Mouse (Mus musculus): ENCODE data around the gene Ccl17. TPM values are rescaled to one million over a fixed set of nuclear protein-coding genes. Genes with fewer than 3 reads are reported as not detected.

The Ccl17 gene
- polyA plus RNA-seq, 1 experiment from 2014 or later, result 0.56 TPM

- Histone ChIP-seq H3K4me1 (0 out of 2 replicates have a peak, but pooled peaks cover 3% of the 10 kb centered on the region), H3K4me3 (replicated peaks) (no peak overlapping the region), H3K9ac (no peak overlapping the region), H3K4me2 (no peak overlapping the region), H3K27ac (no peak overlapping the region), H3K9me3 (no peaks in the 10 kb centered on the region), H3K36me3 (replicated peaks) (no peaks in the 10 kb centered on the region), H3K27me3 (no peaks in the 10 kb centered on the region)
- no peak for ATAC-seq (ENCODE audit: low FRiP score)
- 68% methylated on average over 7 of the region's 7 CpGs for WGBS
Observed at GRCm38 (mm10) chr8:94800278-94800968, 9.8 kb upstream of the Ccl17 start.

DNA sequence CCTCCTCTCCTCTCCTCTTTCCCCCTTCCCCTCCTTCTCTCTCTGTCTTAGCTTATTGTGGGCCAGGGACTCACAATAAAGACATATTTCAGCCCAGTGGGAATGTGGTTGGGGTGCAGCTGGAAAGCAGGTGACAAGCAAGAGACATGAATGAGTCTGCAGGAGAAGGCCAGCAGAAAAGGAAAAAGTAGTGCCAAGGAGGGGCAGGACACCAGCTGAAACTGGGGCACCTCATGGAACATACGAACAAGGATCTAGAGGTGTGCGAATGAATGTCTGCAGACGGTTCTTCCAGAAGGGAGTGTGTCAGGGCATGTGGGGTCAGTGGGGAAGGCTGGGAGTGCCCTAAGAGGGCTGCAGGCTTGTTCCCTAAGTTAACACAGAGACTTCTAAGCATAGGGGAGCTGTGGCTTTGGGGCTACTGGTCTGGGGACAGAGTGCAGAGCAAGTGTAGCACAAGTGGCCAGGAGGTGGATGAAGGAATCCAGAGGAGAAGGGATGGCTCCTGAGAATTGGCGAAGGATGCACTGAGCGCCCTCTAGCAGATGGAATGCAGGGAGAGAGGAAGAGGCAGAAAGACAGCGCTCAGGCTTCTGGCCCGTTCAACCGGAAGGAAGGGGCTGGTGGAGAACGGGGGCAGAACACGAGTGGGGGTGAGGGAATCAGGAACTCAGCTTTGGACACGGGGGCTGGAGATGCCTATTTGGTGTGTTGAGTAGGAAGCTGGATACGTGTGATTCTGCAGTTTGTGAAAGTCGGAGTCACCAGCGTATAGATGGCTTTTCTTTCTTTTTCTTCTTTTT lies 8.8 kb upstream of the Ccl17 start:
- WGBS, result 41% methylated on average over 14 of the region's 14 CpGs
- ATAC-seq (ENCODE audit: low FRiP score), result no peak
- H3K36me3 ChIP-seq (replicated peaks), result no peaks in the 10 kb centered on the region
- no peak overlapping the region for H3K4me3 ChIP-seq (replicated peaks)
- no peaks in the 10 kb centered on the region for H3K27me3 ChIP-seq
- H3K4me1 ChIP-seq, result 0 out of 2 replicates have a peak, but pooled peaks cover 3% of the 10 kb centered on the region
- no peaks in the 10 kb centered on the region for H3K9me3 ChIP-seq
- H3K4me2 ChIP-seq, result no peak overlapping the region
- H3K27ac ChIP-seq, result no peak overlapping the region
- no peak overlapping the region for H3K9ac ChIP-seq

DNA sequence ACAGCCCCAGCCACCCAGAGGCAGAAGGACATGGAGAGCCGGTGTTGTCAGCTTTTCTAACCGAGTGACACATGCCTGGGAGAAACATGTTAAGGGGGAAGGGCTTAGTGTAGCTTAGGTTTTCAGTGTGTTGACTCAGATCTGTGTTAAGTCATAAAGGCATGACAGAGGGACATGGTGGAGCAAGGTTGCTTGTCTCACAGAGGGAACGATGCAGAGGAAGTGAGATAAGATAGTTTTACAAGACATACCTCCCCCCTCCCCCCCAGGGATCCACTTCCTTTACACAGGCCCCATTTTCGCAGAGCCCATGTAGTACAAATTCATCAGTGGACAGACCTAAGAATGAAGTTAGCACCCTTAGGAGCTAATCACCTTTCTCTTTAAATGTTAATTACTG lies 7.9 kb upstream of the Ccl17 start:
- Histone ChIP-seq H3K27me3 (no peaks in the 10 kb centered on the region), H3K4me2 (no peak overlapping the region), H3K9me3 (no peaks in the 10 kb centered on the region), H3K27ac (no peak overlapping the region), H3K36me3 (replicated peaks) (no peaks in the 10 kb centered on the region), H3K4me1 (0 out of 2 replicates have a peak, but pooled peaks cover 3% of the 10 kb centered on the region), H3K9ac (no peak overlapping the region), H3K4me3 (replicated peaks) (no peak overlapping the region)
- WGBS, result 78% methylated on average over 4 of the region's 4 CpGs
- no peak for ATAC-seq (ENCODE audit: low FRiP score)

GRCm38 (mm10) chr8:94803551-94803950 lies 6.7 kb upstream of the Ccl17 start:
- H3K4me3 ChIP-seq (replicated peaks), result no peak overlapping the region
- H3K9me3 ChIP-seq, result no peaks in the 10 kb centered on the region
- WGBS, result 74% methylated on average over 6 of the region's 6 CpGs
- no peak overlapping the region for H3K9ac ChIP-seq
- H3K4me2 ChIP-seq, result no peak overlapping the region
- no peaks in the 10 kb centered on the region for H3K36me3 ChIP-seq (replicated peaks)
- ATAC-seq (ENCODE audit: low FRiP score), result no peak
- H3K27ac ChIP-seq, result no peak overlapping the region
- 0 out of 2 replicates have a peak, but pooled peaks cover 3% of the 10 kb centered on the region for H3K4me1 ChIP-seq
- no peaks in the 10 kb centered on the region for H3K27me3 ChIP-seq

DNA sequence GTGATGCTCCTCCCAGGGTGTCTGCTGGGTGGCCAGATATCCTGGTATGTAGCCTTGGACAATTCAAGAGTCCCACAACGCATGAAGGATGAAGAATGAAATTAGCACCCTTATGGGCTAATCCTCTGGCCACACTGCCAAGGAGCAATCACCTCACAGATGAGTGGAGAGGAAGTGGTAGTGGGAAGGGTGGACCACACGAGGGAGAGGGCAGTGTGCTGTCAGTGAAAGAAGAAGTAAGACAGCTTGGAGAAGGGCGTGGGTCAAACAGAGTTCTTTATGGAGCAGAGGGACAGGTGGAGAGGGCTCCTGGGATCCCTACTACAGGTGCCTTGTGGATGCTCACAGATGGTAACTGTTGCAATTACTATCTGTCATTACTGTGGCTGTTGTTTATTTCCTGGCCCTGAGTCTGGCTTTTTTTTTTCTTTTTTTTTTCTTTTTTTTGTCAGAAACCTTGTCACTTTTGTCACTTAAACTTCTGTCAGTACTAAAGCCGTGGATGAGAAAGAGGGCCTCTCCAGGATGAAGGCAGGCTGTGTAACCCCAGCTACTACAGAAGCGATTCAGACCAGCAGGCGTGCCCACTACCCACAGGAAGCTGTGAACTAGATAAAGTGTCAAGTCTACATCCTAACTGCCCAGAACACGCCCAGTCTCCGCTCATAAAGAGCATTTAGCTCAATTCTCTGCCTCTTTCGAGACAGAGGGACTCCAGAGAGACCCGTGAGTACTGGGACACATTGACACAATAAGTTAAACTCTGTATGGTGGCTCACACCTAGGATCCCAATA lies 5.5 kb upstream of the Ccl17 start:
- Histone ChIP-seq H3K27ac (no peak overlapping the region), H3K9me3 (no peaks in the 10 kb centered on the region), H3K4me3 (replicated peaks) (no peak overlapping the region), H3K4me1 (0 out of 2 replicates have a peak, but pooled peaks cover 3% of the 10 kb centered on the region), H3K36me3 (replicated peaks) (no peaks in the 10 kb centered on the region), H3K9ac (no peak overlapping the region), H3K27me3 (no peaks in the 10 kb centered on the region), H3K4me2 (no peak overlapping the region)
- ATAC-seq (ENCODE audit: low FRiP score), result no peak
- 78% methylated on average over 10 of the region's 10 CpGs for WGBS

DNA sequence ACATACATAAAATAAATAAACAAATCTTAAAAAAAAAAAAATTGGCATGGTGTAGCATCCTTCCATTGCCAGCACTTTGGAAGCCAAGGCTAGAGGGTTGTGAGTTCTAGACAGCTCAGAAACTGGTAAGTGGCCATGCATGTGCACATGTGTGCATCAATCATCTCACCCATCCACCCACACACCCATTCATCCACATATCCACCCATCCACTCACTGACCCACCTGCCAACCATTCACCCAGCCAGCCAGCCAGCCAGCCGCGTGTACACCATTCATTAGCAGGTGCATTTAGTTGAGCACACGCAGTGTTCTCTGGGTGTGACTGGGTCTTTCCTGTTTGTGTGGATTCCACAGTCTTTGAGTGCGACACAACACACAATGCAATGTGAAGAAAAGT lies 4.4 kb upstream of the Ccl17 start:
- H3K4me3 ChIP-seq (replicated peaks), result no peak overlapping the region
- WGBS, result 59% methylated on average over 4 of the region's 4 CpGs
- no peak for ATAC-seq (ENCODE audit: low FRiP score)

DNA sequence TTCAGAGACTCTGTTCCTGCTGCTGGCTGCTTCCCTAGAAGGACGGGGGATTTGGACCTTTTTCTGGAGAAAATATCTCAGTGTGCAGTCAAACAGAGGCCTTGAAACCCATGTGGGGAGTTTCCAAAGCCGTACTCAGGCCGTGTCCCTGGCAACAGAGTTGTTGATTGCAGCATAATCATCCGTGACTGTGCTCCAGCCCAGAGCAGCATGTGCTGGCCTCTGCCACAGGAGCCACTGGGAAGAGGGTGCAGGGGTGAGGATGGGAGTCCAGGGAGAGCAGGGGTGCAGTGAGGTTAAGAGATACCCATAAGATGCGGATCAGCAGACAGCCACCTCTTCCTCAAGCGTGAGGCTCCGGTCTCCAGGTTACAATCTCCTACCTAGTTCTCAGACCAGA lies 2.7 kb upstream of the Ccl17 start:
- Histone ChIP-seq H3K27me3 (no peaks in the 10 kb centered on the region), H3K36me3 (replicated peaks) (no peaks in the 10 kb centered on the region), H3K4me2 (no peak overlapping the region), H3K9me3 (no peaks in the 10 kb centered on the region), H3K4me3 (replicated peaks) (no peak overlapping the region), H3K4me1 (peaks cover 3% of the 10 kb centered on the region), H3K27ac (no peak overlapping the region), H3K9ac (no peak overlapping the region)
- no peak for ATAC-seq (ENCODE audit: low FRiP score)
- WGBS, result 75% methylated on average over 7 of the region's 7 CpGs

More for the DNA sequence above, 4.4 kb upstream of the Ccl17 start:
- H3K36me3 ChIP-seq (replicated peaks), result no peaks in the 10 kb centered on the region
- H3K27me3 ChIP-seq, result no peaks in the 10 kb centered on the region
- H3K4me2 ChIP-seq, result no peak overlapping the region
- 0 out of 2 replicates have a peak, but pooled peaks cover 3% of the 10 kb centered on the region for H3K4me1 ChIP-seq
- H3K9ac ChIP-seq, result no peak overlapping the region
- no peak overlapping the region for H3K27ac ChIP-seq
- no peaks in the 10 kb centered on the region for H3K9me3 ChIP-seq

DNA sequence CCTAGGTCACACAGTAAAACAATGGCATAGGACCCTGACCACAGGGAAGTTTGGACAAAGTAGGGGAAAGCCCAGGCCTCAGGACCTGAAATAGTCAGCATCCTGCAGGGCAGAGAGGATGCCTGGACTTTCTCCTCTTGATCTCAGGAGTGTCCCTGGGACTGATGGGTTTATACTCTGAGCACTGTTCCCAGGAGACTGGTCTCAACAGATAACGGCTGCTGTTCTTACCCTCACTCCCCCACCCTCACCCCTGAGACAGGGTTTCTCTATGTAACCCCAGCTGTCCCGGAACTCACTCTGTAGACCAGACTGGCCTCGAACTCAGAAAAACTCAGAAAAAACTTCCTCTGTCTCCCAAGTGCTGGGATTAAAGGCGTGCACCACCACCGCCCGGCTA lies 1.9 kb upstream of the Ccl17 start:
- Histone ChIP-seq H3K27me3 (no peaks in the 10 kb centered on the region), H3K9me3 (no peaks in the 10 kb centered on the region), H3K4me1 (peaks cover 5% of the 10 kb centered on the region), H3K36me3 (replicated peaks) (no peaks in the 10 kb centered on the region), H3K27ac (no peak overlapping the region), H3K4me2 (no peak overlapping the region), H3K4me3 (replicated peaks) (no peak overlapping the region), H3K9ac (no peak overlapping the region)
- 91% methylated on average over 6 of the region's 6 CpGs for WGBS
- no peak for ATAC-seq (ENCODE audit: low FRiP score)

DNA sequence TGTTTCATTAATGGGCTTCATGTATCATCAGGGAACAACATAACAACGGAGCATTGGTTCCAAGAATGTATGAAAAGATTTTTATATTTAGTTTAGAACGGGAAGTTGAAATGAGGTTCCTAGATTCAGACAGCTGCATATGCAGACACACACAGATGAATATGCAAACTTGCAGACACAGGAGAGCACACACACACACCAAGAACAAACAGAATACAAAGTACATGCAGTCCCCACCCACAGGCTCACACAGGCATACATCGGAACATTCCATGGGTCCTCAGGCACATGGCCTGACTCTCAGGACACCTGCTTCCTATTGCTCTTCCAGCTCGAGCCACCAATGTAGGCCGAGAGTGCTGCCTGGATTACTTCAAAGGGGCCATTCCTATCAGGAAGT lies 602 bp downstream of the Ccl17 start:
- Histone ChIP-seq H3K9me3 (no peaks in the 10 kb centered on the region), H3K27me3 (no peaks in the 10 kb centered on the region), H3K36me3 (replicated peaks) (no peaks in the 10 kb centered on the region), H3K4me2 (no peak overlapping the region), H3K27ac (no peak overlapping the region), H3K4me3 (replicated peaks) (no peak overlapping the region), H3K4me1 (peaks cover 5% of the 10 kb centered on the region), H3K9ac (no peak overlapping the region)
- ATAC-seq (ENCODE audit: low FRiP score), result no peak
- 86% methylated on average over 5 of the region's 5 CpGs for WGBS

DNA sequence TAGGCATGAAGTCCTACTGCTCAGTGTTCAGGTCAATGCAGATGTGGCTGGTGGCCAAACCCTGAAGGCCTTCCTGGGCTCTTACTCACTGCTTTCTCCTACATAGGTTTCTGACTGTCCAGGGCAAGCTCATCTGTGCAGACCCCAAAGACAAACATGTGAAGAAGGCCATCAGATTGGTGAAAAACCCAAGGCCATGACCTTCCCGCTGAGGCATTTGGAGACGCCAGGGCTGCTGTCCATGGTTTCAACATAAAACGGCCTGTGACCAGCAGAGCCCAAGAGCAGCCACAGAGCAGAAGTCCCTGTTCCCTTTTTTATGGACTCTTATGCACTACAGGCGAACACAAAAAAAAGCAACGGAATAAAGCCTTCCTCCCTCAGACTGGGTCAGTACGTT lies 1.4 kb downstream of the Ccl17 start:
- no peaks in the 10 kb centered on the region for H3K9me3 ChIP-seq
- no peak overlapping the region for H3K27ac ChIP-seq
- WGBS, result 81% methylated on average over 6 of the region's 6 CpGs
- H3K36me3 ChIP-seq (replicated peaks), result no peaks in the 10 kb centered on the region
- no peak overlapping the region for H3K9ac ChIP-seq
- peaks cover 5% of the 10 kb centered on the region for H3K4me1 ChIP-seq
- no peak overlapping the region for H3K4me3 ChIP-seq (replicated peaks)
- ATAC-seq (ENCODE audit: low FRiP score), result no peak
- no peaks in the 10 kb centered on the region for H3K27me3 ChIP-seq
- no peak overlapping the region for H3K4me2 ChIP-seq

DNA sequence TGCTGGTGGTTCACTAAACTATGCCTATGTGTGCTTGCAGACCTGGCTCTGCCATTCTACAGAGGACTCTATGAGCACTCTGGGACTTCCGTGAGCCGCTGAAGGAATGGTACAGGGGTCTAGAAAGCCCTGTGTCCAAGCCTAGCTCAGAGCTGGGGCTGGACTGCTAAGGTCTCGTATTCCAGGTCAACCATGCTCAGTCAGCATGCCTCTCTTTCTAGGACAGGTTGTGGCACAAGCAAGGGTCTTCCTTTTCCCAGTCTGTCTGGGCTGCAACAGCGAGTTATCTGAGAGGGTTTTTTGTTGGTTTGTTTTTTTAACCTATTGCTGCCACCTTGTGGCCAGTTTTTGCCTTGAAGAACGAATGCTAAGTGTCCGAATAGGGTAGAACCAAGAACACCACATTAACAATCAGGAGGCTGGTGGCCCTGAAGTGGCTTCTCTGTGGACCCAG lies 2.4 kb downstream of the Ccl17 start:
- peak overlapping the region; percentile 22 for H3K4me3 ChIP-seq (replicated peaks)
- no peaks in the 10 kb centered on the region for H3K27me3 ChIP-seq
- H3K9ac ChIP-seq, result peak overlapping the region; percentile 42
- WGBS, result 25% methylated on average over 6 of the region's 6 CpGs
- H3K4me1 ChIP-seq, result peaks cover 5% of the 10 kb centered on the region
- peak overlapping the region; percentile 46; the same call in 1 of the 2 replicates for H3K27ac ChIP-seq
- no peaks in the 10 kb centered on the region for H3K9me3 ChIP-seq
- no peaks in the 10 kb centered on the region for H3K36me3 ChIP-seq (replicated peaks)
- peak overlapping the region; percentile 46 for H3K4me2 ChIP-seq
- peak; percentile 84 for ATAC-seq (ENCODE audit: low FRiP score)

DNA sequence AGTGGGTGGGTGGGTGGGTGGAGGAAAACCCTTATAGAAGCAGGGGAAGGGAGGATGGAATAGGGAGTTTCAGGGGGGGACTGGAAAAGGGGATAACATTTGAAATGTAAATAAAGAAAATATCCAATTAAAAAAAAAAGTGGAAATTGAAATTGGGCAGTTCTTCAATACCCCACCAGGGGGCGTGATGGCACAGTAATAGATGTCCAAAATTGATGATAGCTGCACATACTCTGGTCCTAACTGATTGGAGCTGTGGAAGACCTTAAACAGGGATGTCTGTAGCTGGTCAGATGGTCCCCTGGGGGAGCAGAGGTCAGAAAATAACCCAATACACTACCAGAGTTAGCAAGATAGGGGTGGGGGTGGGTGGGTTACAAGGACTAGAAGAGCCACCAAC lies 4.3 kb downstream of the Ccl17 start:
- Histone ChIP-seq H3K4me1 (peaks cover 5% of the 10 kb centered on the region), H3K9ac (no peak overlapping the region), H3K36me3 (replicated peaks) (0 out of 2 replicates have a peak, but pooled peaks cover 2% of the 10 kb centered on the region), H3K4me2 (no peak overlapping the region), H3K27ac (no peak overlapping the region), H3K9me3 (no peaks in the 10 kb centered on the region), H3K27me3 (no peaks in the 10 kb centered on the region), H3K4me3 (replicated peaks) (no peak overlapping the region)
- ATAC-seq (ENCODE audit: low FRiP score), result no peak
- WGBS, result 0% methylated on average over 1 of the region's 1 CpGs

All from forebrain, embryonic 12.5 days (tissue).